Mouse (Mus musculus) heart, embryonic 10.5 days (tissue): ENCODE results near the gene Ube2n. TPM values are rescaled to one million over a fixed set of nuclear protein-coding genes. Genes with fewer than 3 reads are reported as not detected.

Source experiments
- DNase-seq: peaks from one replicate; pipeline ENCODE4 v3.0.0-alpha.2; 2017; ENCODE audit warnings: low spot score
- H3K27ac ChIP-seq: fragments of 300-500 bp; sonication (generic); 2 replicates; pipeline ENCODE4 v1.5.1; 2016; ENCODE audit warnings: mild to moderate bottlenecking
- H3K27me3 ChIP-seq: fragments of 300-500 bp; sonication (generic); 2 replicates; pipeline ENCODE4 v1.6.1; 2016; ENCODE audit warnings: mild to moderate bottlenecking; ENCODE audit not compliant: poor library complexity, insufficient read depth, severe bottlenecking
- H3K36me3 ChIP-seq: fragments of 300-500 bp; sonication (generic); 2 replicates; pipeline ENCODE4 v1.6.1; 2016; ENCODE audit warnings: mild to moderate bottlenecking, moderate library complexity
- H3K4me1 ChIP-seq: fragments of 300-500 bp; sonication (generic); 2 replicates; pipeline ENCODE4 v1.6.1; 2016; ENCODE audit warnings: mild to moderate bottlenecking
- H3K4me3 ChIP-seq: fragments of 300-500 bp; sonication (generic); 2 replicates; pipeline ENCODE4 v1.5.1; 2016; ENCODE audit warnings: mild to moderate bottlenecking, moderate library complexity
- H3K9me3 ChIP-seq: fragments of 300-500 bp; sonication (generic); 2 replicates; pipeline ENCODE4 v1.6.1; 2016; ENCODE audit warnings: mild to moderate bottlenecking, moderate library complexity
- WGBS: fragments of 180-500 bp; shearing (Covaris S2); methylation state at CpG from one replicate; pipeline ENCODE4 v1.1.7; 2016; 5-methylcytosine and 5-hydroxymethylcytosine counted together
- polyA plus RNA-seq: library from polyadenylated mRNA; unstranded; fragments of >200 nt; fragmentation: Nextera tagmentation; extraction: Ambion mirVana; gene quantifications from 2 replicates; pipeline ENCODE4 v1.2.1, GENCODE M21; 2016

Ube2n gene
- 328 and 389 TPM in 2 replicates for polyA plus RNA-seq

DNA sequence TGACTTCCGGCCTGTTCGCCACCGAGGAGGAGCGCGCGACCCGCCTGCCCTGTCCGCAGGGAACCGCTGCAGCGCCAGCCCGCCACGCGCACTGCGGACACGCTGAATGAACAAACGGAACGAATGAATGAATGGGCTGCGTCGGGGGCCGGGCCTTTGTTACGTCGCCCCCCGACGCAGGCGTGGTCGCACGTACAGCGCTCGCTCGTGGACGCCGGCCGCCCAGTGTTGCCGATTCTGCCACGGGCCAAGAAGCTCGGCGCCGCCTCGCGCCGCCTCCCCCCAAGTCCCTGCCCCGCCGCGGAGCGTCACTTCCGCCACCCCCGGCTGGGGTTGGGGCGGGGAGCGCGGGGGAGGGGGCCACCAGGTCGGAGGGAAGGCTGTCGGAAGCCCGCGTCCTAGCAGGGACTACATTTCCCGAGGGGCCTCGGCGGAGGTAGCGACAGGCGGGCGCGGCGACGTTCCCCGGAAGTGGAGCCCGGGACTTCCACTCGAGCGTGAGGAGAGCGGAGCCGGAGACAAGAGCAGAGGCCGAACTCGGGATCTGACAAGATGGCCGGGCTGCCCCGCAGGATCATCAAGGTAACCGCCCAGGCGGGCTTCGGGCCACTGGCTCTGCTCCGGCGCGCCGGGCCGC, at the start of gene Ube2n:
Gene Ube2n, plus strand, starts transcription at position 490 of the 637 bp plus-strand sequence.
- no peaks in the 10 kb centered on the region for H3K27me3 ChIP-seq
- WGBS = under 1% methylated on average over 81 of the region's 81 CpGs
- H3K27ac ChIP-seq = peak within 1 kb of the TSS; percentile 99
- no peaks in the 10 kb centered on the region for H3K9me3 ChIP-seq
- peaks cover 15% of the 10 kb centered on the region; the same call in 1 of the 2 replicates for H3K4me1 ChIP-seq
- H3K4me3 ChIP-seq = peak within 1 kb of the TSS; percentile 99
- 0 out of 2 replicates have a peak, but pooled peaks cover 3% of the 10 kb centered on the region for H3K36me3 ChIP-seq
- peak; percentile 99 for DNase-seq

DNA sequence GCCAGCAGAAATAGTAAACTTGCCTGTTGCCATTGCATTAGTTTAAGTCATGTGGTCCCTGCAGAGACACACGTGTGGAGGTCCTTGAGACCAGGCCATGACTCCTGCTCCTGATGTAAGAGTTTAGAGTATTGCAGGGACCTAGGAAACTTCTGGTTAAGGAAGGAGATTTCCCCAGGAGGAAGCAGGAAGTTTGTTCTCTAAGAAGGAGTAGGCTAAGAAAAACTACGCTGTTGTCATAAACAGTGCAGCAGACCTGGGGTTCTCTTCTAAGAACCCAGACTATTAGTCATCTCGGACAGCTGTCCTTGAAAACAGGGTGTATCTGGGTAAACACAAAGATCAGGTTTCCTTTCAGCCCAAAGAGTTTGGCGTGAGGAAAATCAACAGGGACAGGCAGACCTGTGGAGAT, 49.5 kb upstream of the Ube2n start:
- no peak overlapping the region for H3K4me3 ChIP-seq
- 33% methylated on average over 4 of the region's 4 CpGs for WGBS
- no peaks in the 10 kb centered on the region for H3K27me3 ChIP-seq
- no peaks in the 10 kb centered on the region for H3K9me3 ChIP-seq
- H3K27ac ChIP-seq = no peak overlapping the region
- peaks cover 7% of the 10 kb centered on the region; the same call in 1 of the 2 replicates for H3K4me1 ChIP-seq
- DNase-seq = no peak
- no peaks in the 10 kb centered on the region for H3K36me3 ChIP-seq

DNA sequence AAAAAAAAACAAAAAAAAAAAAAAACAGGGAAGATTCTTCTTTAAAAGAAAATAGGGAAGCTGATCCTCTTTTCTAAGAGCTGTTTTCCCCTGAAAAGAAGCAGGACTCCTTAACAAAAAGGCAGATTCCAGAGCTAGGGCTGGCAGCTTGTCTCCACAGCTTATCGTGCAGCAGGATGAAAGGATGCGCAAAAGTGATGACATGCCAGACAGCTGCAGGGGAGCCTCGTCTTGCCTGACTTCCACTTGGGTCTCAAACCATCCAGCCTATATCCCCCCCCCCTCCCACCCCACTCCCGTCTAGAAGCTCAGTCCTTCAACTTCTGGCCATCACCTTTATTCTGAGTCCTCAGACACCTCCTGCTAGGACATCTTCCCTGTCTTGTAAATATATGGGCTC, 46.1 kb upstream of the Ube2n start:
- Histone ChIP-seq H3K9me3 (no peaks in the 10 kb centered on the region), H3K4me3 (no peak overlapping the region), H3K27me3 (no peaks in the 10 kb centered on the region), H3K36me3 (no peaks in the 10 kb centered on the region), H3K27ac (no peak overlapping the region), H3K4me1 (peaks cover 7% of the 10 kb centered on the region; the same call in 1 of the 2 replicates)
- 36% methylated on average over 4 of the region's 4 CpGs for WGBS
- DNase-seq = no peak

DNA sequence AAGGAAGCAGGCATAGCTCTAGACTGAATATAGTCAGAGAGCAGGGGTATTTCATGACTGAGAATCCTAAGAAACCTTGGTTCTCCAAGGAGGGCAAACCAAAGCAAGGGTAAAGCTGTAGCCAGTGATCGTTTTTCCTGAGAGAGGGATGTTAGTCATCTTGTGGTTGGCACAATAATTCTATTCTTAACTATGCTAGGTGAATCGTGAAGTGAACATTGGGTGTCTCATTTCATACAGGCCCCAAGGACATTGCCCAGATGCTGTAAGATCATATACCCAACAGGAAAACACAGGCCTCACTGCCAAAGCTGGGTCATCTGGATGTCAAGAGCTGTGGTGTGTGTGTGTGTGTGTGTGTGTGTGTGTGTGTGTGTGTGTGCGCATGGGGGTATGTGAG, 43.8 kb upstream of the Ube2n start:
- DNase-seq = no peak
- Histone ChIP-seq H3K27ac (no peak overlapping the region), H3K9me3 (no peaks in the 10 kb centered on the region), H3K4me3 (no peak overlapping the region), H3K27me3 (no peaks in the 10 kb centered on the region), H3K4me1 (no peaks in the 10 kb centered on the region), H3K36me3 (no peaks in the 10 kb centered on the region)
- 80% methylated on average over 3 of the region's 3 CpGs for WGBS

DNA sequence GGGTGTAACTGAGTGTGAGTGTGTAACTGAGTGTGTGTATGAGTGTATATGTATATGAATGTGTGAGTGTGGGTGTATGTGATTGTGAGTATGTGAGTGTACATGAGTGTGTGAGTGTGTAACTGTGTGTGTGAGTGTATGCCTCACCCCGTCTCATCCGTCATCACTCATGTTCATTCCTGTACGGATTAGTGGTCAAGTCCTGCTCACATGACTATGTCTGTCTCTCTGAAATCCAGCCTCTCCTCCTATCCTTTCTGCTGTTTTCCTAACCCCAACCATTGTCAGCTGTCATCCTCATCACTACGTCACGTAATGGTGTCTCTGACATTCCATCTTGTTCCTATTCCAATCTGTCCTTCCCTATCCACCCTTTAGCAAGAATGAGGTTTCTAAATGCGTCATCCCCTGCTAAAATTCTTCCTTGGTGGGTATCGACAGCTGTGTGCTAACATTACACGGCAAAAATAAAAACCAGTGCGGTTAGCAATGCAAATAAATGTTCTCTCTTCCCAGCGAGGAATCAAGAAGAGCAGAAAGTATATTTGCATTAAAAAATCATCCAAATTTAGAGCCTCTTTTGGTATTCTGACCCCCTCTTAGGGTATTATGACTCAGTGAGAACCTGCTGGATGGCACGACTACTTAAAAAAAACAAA, 42.9 kb upstream of the Ube2n start:
- Histone ChIP-seq H3K36me3 (no peaks in the 10 kb centered on the region), H3K4me1 (no peaks in the 10 kb centered on the region), H3K4me3 (no peak overlapping the region), H3K9me3 (no peaks in the 10 kb centered on the region), H3K27me3 (no peaks in the 10 kb centered on the region), H3K27ac (no peak overlapping the region)
- DNase-seq = no peak
- WGBS = 81% methylated on average over 11 of the region's 11 CpGs

DNA sequence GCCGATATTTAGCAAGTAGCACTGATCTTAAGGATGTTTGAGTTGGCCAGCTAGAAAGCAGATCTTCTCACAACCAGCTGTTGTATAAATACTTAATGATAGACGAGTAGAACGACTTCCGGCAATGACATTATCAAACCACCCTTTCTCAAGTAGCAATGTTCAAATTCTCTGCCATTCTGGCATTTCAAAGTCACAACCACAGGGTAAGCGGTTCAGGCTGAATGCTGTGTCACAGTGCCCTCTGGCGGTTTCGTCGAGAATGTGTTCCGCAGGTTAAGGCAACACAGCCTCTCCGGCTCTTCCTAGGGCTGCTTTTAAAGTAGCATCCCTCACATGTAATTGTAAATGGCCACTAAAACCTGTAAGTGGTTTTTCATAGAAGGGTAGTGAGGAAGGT, 39.0 kb upstream of the Ube2n start:
- Histone ChIP-seq H3K27me3 (no peaks in the 10 kb centered on the region), H3K36me3 (peaks cover 12% of the 10 kb centered on the region), H3K4me1 (no peaks in the 10 kb centered on the region), H3K9me3 (no peaks in the 10 kb centered on the region), H3K4me3 (no peak overlapping the region), H3K27ac (no peak overlapping the region)
- peak; percentile 86 for DNase-seq
- 12% methylated on average over 10 of the region's 10 CpGs for WGBS

DNA sequence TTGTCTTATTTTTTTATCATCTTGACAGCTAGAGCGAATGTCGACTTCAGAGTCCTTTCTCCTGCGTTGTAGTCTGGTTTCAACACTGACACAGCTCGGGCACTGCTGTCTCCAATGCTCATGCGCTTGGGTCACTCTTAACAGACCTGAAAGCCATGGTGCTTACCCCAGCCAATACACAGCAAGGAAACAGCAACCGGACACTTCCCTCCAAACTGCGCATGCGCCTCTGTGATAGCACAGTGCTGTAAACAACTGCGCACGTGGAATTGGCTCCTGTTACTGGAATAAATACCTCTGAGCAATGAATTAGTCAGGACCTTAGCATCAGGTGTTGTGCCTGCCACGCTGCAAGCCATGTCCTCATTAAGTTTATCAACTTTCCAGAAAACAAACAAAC, 37.4 kb upstream of the Ube2n start:
- Histone ChIP-seq H3K4me1 (no peaks in the 10 kb centered on the region), H3K4me3 (no peak overlapping the region), H3K36me3 (peaks cover 26% of the 10 kb centered on the region), H3K9me3 (no peaks in the 10 kb centered on the region), H3K27me3 (no peaks in the 10 kb centered on the region), H3K27ac (no peak overlapping the region)
- 80% methylated on average over 11 of the region's 11 CpGs for WGBS
- DNase-seq = no peak

DNA sequence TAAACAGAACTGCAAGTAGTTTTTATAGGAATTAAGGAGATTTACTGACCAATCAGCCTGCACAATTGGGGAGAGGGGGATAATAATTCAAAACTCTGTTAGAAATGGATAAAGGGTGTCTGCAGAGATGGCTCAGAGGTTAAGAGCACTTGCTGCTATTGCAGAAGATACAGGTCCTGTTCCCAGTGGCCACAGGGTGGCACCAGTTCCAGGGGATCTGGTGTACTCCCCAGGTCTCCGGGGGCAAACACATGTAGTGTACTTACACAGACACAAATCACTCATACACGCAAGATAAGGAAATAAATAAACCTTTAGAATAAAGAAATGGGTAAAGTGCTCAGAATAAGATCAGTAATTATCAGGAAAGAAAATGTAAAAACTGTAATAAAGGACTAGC, 25.3 kb upstream of the Ube2n start:
- H3K4me1 ChIP-seq = no peaks in the 10 kb centered on the region
- H3K27me3 ChIP-seq = no peaks in the 10 kb centered on the region
- H3K9me3 ChIP-seq = no peaks in the 10 kb centered on the region
- H3K4me3 ChIP-seq = no peak overlapping the region
- 81% methylated on average over 2 of the region's 2 CpGs for WGBS
- H3K36me3 ChIP-seq = peaks cover 97% of the 10 kb centered on the region
- H3K27ac ChIP-seq = no peak overlapping the region
- no peak for DNase-seq

DNA sequence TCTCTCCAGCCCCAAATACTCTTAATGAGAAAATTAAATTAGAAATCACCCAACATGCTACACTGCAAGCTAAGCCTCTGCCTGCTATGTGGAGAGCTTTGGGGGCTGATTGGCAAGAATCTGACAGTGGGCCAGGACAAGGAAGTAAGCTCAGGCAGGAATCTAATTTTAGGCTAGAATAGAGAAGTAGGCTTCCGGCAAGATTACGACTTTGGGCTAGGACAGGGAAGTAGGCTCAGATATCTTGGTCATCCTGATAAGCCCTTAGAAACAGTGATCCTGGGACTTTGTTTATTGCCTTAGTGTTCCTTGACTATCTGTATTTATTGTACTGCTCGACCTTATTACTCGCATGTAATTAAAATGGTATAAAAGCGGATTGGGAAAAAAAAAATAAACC, 20.7 kb upstream of the Ube2n start:
- no peak overlapping the region for H3K27ac ChIP-seq
- peaks cover 97% of the 10 kb centered on the region for H3K36me3 ChIP-seq
- 84% methylated on average over 5 of the region's 5 CpGs for WGBS
- H3K4me3 ChIP-seq = no peak overlapping the region
- no peaks in the 10 kb centered on the region for H3K27me3 ChIP-seq
- no peak for DNase-seq
- H3K9me3 ChIP-seq = no peaks in the 10 kb centered on the region
- no peaks in the 10 kb centered on the region for H3K4me1 ChIP-seq

DNA sequence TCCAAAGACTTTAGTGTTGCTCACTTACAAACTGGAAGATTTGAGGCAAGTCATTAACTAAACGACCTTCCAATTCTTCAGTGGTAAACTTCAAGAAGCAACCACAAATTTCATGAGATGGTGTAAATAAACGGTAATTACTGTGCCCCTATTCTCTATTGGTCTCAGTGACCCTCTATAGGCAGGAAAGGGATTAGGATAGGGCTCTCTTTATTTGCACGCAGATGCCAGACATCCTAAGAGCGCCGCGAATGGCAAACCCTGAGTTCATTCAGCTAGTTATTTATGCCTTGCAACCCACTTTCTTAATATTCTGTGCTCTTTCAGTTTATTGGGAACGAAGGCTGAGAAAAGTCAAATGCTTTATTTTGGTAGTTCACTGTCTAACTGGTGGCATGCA, 13.9 kb upstream of the Ube2n start:
- 4% methylated on average over 7 of the region's 7 CpGs for WGBS
- Histone ChIP-seq H3K9me3 (no peaks in the 10 kb centered on the region), H3K4me3 (peak overlapping the region; percentile 86), H3K4me1 (peaks cover 6% of the 10 kb centered on the region; the same call in 1 of the 2 replicates), H3K27ac (peak overlapping the region; percentile 98), H3K27me3 (no peaks in the 10 kb centered on the region), H3K36me3 (peaks cover 29% of the 10 kb centered on the region)
- no peak for DNase-seq

DNA sequence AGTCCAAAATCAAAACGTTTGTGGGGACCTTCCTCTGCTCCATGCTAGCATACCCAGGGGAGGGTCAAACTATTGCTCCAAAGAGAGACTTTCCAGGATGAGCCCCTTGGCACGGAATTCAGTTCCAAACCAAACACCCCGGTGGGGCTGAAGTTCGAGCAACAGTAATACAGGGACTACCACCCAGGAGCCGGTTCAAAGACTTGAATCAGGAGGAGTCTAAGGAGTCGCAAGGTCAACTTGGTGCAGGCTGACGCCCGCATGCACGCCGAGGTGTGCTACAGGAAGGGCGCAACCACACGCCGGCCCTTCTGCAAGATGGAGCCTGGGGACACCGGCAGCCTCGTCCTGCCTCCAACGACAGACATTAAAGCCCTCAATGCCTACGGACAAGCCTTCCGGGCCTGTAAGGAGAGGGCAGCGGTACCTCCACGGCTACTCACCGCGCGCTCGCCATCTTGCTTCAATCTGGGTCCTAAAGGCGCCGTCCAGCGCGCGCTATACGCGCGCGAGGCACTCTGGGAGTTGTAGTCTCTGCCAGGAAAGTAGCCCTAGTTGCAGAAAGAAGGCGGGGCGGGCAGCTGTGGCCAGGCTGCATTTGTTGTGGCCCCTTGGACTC, 13.4 kb upstream of the Ube2n start, which contains the start of gene Mrpl42:
Gene Mrpl42, minus strand, starts transcription at position 478 of the 619 bp plus-strand sequence.
- DNase-seq = peak; percentile 96
- Histone ChIP-seq H3K4me3 (peak within 1 kb of the TSS; percentile 86), H3K9me3 (no peaks in the 10 kb centered on the region), H3K27ac (peak within 1 kb of the TSS; percentile 98), H3K27me3 (no peaks in the 10 kb centered on the region), H3K36me3 (peaks cover 24% of the 10 kb centered on the region), H3K4me1 (peaks cover 6% of the 10 kb centered on the region; the same call in 1 of the 2 replicates)
- under 1% methylated on average over 35 of the region's 35 CpGs for WGBS

DNA sequence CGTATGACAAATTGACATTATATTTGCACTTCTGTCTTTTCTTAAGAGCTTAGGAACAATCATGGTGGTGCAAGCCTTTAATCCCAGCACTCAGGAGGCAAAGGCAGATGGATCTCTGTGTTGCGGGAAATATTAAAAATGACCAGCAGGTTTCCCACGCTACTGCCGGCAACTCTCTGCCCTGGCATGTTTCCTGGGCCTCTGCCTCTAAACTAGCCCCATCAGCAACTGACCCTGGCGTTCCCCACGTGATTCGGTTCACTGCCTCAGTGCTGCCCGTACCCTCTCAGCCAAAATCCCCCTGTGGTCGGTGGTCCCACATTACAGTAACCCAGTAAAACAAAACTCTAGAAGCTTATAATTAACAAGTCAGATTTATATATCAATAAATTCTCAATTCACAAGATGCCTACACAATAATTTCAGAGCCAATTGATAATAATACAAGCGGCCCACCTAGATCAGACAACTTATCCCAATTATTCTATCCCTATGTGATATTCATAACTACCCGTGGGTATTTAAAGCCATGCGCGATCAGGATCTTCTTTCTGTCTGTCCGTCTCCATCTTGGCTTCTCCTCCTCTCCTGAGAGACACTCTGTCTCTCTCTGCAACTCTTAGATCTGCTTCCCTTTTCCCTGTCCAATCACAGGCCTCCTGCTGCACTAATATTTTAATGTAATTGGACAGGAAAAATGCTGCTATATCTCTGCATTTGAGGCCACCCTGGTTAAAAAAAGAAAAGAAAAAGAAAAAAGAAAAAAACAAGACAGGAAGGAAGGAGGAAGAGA, 11.3 kb upstream of the Ube2n start:
- WGBS = 86% methylated on average over 14 of the region's 14 CpGs
- Histone ChIP-seq H3K27ac (no peak overlapping the region), H3K9me3 (no peaks in the 10 kb centered on the region), H3K4me1 (peaks cover 6% of the 10 kb centered on the region; the same call in 1 of the 2 replicates), H3K27me3 (no peaks in the 10 kb centered on the region), H3K36me3 (peaks cover 4% of the 10 kb centered on the region; the same call in 1 of the 2 replicates), H3K4me3 (no peak overlapping the region)
- no peak for DNase-seq
